Mouse (Mus musculus) left cerebral cortex, adult 2 months (tissue): Measurements from ENCODE around the gene Eaf2. TPM values are rescaled to one million over a fixed set of nuclear protein-coding genes. Genes with fewer than 3 reads are reported as not detected.

ENCODE experiments used
- DNase-seq, 2 experiments: peaks; one replicate each; pipeline ENCODE4 v3.0.0; 2021 to 2022; ENCODE audit warnings: low spot score in 2 of 2, mixed read lengths in 1 of 2; ENCODE audit errors: extremely low spot score in 1 of 2
- H3K27ac ChIP-seq: fragments of 200-600 bp; 2 replicates; pipeline ENCODE4 v1.8.1; 2022
- H3K4me3 ChIP-seq: fragments of 200-600 bp; 2 replicates; pipeline ENCODE4 v1.8.1; 2022
- CTCF ChIP-seq: fragments of 200-600 bp; IDR thresholded peaks from 2 replicates; pipeline ENCODE4 v1.8.1; 2022; ENCODE audit warnings: antibody characterized with exemption, mild to moderate bottlenecking, moderate library complexity
- intact Hi-C: fragments of 180-260 bp; cut with DNase I; formaldehyde crosslinking; loops from one replicate; pipeline ENCODE4 v1.15.1; 2025
- microRNA-seq, 2 experiments: library from miRNA; unstranded; fragments of <30 nt; microRNA quantifications; one replicate each; pipeline ENCODE4 v1.2.0; 2021
- total RNA-seq, 2 experiments: library from RNA; stranded (reverse); gene quantifications; 2 replicates each; pipeline ENCODE4 v1.2.3; 2021

Eaf2 gene
- total RNA-seq, 2 experiments from 2014 or later: 1.3 to 1.4 TPM

DNA sequence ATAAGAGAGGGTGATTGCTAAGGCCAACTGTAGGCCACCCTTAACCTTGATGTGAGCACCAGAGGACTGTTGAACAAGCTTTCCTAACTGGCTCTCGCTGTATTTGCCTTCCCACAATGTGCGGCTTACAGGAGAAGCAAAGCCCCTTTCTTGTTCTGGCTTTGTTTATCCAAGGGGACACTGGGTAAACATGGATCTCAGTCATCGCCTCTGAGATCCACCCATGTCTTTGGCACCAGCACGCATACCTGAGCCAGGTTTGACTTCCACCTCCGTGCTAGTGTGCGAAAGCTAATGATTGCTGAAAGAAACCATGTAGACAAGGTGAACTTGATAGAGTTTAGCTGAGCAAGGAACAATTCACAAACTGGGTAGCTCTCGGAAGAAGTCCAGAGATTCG, 131.2 kb downstream of the Eaf2 start:
- intact Hi-C loops: no loop called here
- DNase-seq: no peak
- Histone ChIP-seq H3K4me3 (no peak overlapping the region), H3K27ac (no peak overlapping the region)
- TF ChIP-seq CTCF: no peak

Small RNA genes lying within 50 kb of the gene (microRNA-seq; reads per million reads assigned to microRNA genes)
- gene Gm22617: 0 reads per million in 2 experiments

Other genes with a start within 250 kb of the Eaf2 start
- gene Cd86, start 208.9 kb downstream of the Eaf2 start, total RNA-seq: 1 to 10 TPM; 1.6 to 1.7 TPM
- under 1 TPM; 0.23 to 0.47 TPM for gene Ildr1, start 181.0 kb downstream of the Eaf2 start, total RNA-seq
- gene Slc15a2, start 90.0 kb downstream of the Eaf2 start, total RNA-seq: 10 to 100 TPM; 36.5 to 40.2 TPM
- 10 to 100 TPM; 41.9 to 49.2 TPM for gene Iqcb1, start 46.6 kb downstream of the Eaf2 start, total RNA-seq
- 10 to 100 TPM; 77.8 to 92.1 TPM for gene Golgb1, start 137 bp upstream of the Eaf2 start, total RNA-seq
- 1 to 10 TPM; 3.6 to 3.7 TPM for gene Hcls1, start 60.0 kb upstream of the Eaf2 start, total RNA-seq
- under 1 TPM in 1 of 2 experiments, not detected in 1; 0.36 TPM for gene Fbxo40, start 115.5 kb upstream of the Eaf2 start, total RNA-seq
- 1 to 10 TPM; 1.7 to 2.1 TPM for gene Polq, start 136.8 kb upstream of the Eaf2 start, total RNA-seq